Mouse (Mus musculus): ENCODE measurements around the gene Nol10.
"Not testable (repeated sequence)": the region's sequence is repeated elsewhere in the genome, so short reads cannot be mapped to it uniquely, and the experiment has no call there.

Nol10 gene

GRCm38 (mm10) chr12:17411797-17412526, 63.7 kb downstream of the Nol10 start:
- DNase-seq = no peak

GRCm38 (mm10) chr12:17414734-17415133, 66.5 kb downstream of the Nol10 start:
- DNase-seq = no peak

- DNase-seq = no peak
Measured at GRCm38 (mm10) chr12:17420168-17420810, 72.0 kb downstream of the Nol10 start.

GRCm38 (mm10) chr12:17425254-17426169, 77.3 kb downstream of the Nol10 start:
- DNase-seq = no peak

GRCm38 (mm10) chr12:17426735-17427134, 78.5 kb downstream of the Nol10 start:
- DNase-seq = no peak

- DNase-seq = no peak
Measured at GRCm38 (mm10) chr12:17430578-17430977, 82.3 kb downstream of the Nol10 start.

GRCm38 (mm10) chr12:17431166-17431565, 82.9 kb downstream of the Nol10 start:
- DNase-seq = no peak

DNA sequence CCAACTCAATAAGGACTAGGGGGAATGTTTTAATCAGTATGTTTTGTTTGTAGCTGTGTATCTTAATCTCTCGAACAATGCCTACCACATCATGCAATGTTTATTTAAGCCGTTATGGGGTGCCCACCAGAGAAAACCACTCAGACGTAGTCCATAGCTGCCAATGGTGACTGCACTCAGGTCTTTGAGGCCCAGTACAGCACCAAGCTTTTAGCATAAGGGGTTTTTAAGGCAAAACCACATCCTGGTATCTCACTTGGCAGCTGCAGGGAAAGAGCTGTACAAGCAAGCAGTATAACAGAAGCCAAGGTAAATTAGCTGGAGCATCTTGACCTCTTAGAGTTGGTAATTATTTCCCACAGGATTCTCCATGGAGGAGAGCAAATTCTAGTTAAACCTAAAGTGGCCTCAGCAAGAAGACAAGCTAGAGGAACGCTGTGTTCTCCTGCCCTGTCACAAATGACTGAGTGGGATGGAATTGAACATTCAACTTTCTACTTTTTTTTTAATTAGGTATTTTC, 83.6 kb downstream of the Nol10 start:
- DNase-seq = no peak

DNA sequence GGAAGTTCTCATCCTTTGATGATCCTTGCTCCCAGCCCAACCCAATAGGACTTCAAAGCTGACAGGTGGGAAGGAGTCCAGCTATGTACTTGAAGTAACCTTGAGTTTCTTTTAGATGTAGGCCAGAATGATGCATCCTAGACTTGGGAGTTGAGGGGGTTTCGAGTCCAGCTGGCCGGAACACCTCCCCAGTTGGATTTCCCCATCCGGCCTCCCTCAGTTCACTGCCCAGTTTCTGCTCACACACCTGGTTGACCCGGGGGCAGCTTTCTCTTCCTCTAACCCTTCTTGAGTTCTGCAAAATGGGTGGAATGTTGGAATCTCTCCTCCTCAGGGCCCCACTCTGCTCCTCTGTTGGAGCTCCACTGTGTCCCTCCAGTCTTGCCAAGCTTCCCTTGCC, 85.5 kb downstream of the Nol10 start:
- DNase-seq = no peak

GRCm38 (mm10) chr12:17436471-17436870, 88.2 kb downstream of the Nol10 start:
- DNase-seq = no peak

DNA sequence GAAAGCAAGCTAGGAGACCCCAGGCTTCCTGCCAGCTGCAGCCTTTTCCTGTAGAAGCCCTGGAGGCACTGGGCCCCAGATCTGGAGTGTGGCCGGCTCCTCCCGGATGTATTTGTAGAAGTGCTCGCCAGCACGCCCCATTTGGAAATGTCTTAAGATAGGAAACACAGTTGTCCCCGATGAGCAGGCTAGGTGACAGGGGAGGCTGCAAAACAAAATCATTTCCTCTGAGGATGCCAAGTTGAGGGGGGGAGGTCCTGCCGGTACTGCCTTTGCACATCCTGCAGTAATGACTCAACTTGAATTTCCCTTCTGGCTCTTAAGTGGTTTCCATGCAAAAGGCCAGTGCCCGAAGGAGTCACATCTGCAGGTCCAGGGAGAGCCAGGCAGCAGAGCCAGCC, 92.0 kb downstream of the Nol10 start:
- DNase-seq = peak; percentile 84

DNA sequence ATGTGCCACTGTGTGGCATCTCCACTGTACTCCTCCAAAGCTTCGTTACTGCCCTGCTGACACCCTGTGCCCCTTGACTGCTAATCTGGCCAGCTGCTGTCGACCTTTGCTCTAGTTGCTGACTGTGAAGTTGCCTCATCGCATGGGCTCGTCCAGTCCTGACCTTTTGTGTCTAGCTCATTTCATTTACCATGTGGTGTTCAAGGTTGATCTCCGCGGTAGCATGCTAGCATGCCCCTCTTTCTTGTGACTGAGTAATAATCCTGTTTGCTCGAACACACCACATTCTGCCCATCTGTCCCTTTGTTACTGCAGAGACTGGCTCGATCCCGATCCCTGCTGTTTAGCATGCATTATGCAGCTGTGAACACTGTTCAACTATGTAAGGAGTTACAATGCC, 93.2 kb downstream of the Nol10 start:
- DNase-seq = peak; percentile 44

DNA sequence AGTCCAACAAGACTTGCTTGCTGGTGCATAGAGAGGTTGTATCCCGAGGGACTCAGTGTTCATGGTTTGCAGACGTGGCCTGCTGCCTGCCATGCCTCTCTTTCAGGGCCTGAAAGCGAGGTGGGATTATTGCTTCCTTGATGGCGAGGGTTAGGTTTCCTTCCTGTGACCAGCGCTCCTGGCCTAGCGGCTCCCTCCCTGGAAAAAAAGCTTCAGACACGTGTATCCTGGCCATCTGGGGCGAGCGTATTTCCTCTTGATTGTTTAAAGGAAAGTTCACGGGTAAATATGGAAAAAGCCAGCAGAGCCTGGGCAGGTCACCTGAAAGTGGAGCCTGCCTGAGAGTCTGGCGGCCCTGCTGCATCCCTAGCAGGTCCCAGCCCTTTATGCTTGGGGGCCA, 96.1 kb downstream of the Nol10 start:
- peak; percentile 69 for DNase-seq

DNA sequence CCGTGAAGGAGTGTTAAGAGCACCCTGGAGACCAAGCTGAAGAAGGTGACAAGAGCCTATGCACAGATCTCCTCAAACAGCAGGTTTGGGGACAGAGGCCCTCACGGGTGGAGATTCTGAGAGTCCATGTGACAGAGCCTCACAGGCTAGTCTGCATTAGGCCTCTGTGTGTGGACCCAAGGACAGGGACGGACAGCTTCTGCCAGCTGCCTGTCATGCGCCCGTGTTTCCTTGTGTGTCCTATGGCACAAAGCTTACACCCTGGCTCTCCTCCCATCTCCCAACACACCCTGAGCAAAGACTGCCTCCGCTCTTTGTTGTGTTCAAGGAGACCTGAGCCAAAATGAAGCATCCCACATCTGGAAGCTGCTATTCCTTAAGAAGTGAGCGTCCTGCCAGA, 97.0 kb downstream of the Nol10 start:
- DNase-seq = no peak

- DNase-seq = no peak
Measured at GRCm38 (mm10) chr12:17448781-17449180, 100.5 kb downstream of the Nol10 start.

GRCm38 (mm10) chr12:17449661-17450091, 101.4 kb downstream of the Nol10 start:
- DNase-seq = no peak

GRCm38 (mm10) chr12:17450503-17450902, 102.2 kb downstream of the Nol10 start:
- DNase-seq = no peak

GRCm38 (mm10) chr12:17450908-17451307, 102.7 kb downstream of the Nol10 start:
- DNase-seq = no peak

DNA sequence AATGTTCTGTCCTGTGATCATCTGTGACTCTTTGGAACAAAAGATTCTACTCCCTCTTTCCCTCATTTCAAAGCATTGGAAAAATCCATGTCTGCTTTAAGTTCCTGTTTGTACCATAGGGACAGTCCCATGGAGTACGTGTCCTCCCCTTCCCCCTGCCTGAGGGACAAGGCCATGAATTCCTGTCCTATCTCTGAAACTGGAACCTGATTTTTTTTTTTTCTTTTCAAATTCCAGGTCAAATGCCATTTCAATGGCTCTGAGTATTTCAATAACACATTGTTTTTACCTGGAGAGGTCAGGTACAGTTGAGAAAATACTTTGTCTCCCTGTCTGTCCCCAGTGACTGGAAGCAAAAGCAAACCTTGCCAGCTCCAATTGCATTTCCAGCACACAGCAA, 104.0 kb downstream of the Nol10 start:
- DNase-seq = no peak

GRCm38 (mm10) chr12:17453918-17454317, 105.7 kb downstream of the Nol10 start:
- no peak for DNase-seq

DNA sequence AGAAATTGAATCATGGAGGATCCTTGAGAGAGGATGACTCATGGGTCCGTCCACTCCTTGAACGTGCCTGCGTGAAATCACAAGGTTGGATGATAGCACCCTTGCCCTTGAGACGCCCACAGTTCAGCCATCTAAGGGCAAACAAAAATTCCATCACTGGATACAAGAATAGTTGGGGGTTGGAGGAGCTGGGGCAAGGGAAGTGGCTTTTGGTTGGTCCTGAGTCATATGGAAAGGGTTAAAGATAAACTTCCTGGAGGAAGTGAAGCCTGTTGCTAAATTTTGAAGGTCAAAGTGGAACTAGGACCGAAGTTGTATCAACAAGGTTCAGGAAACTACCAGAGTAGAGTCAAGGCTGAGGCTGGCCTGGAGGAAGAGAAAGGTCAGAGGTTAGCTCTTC, 106.8 kb downstream of the Nol10 start:
- DNase-seq = no peak

- DNase-seq = not testable (repeated sequence)
Measured at GRCm38 (mm10) chr12:17459223-17459622, 111.0 kb downstream of the Nol10 start.

DNA sequence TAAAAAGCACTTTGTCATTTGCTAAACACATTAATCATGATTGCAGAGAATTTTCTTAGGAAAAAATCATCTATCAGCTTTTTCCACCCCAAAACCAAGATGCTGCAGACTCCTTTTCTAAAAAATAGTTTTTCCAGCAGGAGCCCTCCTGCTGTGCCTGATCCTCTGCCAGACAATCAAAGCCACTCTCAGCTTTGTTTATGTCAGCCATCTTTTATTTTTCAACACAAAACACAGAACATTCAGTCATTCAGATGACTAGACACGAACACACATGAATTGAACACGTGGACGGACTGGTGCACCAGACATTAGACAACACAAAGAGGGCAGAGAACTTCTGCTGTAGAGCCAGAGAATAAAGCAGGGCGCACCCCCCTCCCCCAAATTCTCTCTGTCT, 115.4 kb downstream of the Nol10 start:
- DNase-seq = no peak

Measured in kidney, postnatal 10 days (tissue).